Mouse (Mus musculus) heart, embryonic 10.5 days (tissue): ENCODE data around the gene Dcun1d3. TPM values are rescaled to one million over a fixed set of nuclear protein-coding genes. Genes with fewer than 3 reads are reported as not detected.

ENCODE experiments used
- DNase-seq: peaks from one replicate; pipeline ENCODE4 v3.0.0-alpha.2; 2017; ENCODE audit warnings: low spot score
- H3K27ac ChIP-seq: fragments of 300-500 bp; sonication (generic); 2 replicates; pipeline ENCODE4 v1.5.1; 2016; ENCODE audit warnings: mild to moderate bottlenecking
- H3K27me3 ChIP-seq: fragments of 300-500 bp; sonication (generic); 2 replicates; pipeline ENCODE4 v1.6.1; 2016; ENCODE audit warnings: mild to moderate bottlenecking; ENCODE audit not compliant: poor library complexity, insufficient read depth, severe bottlenecking
- H3K36me3 ChIP-seq: fragments of 300-500 bp; sonication (generic); 2 replicates; pipeline ENCODE4 v1.6.1; 2016; ENCODE audit warnings: mild to moderate bottlenecking, moderate library complexity
- H3K4me1 ChIP-seq: fragments of 300-500 bp; sonication (generic); 2 replicates; pipeline ENCODE4 v1.6.1; 2016; ENCODE audit warnings: mild to moderate bottlenecking
- H3K4me3 ChIP-seq: fragments of 300-500 bp; sonication (generic); 2 replicates; pipeline ENCODE4 v1.5.1; 2016; ENCODE audit warnings: mild to moderate bottlenecking, moderate library complexity
- H3K9me3 ChIP-seq: fragments of 300-500 bp; sonication (generic); 2 replicates; pipeline ENCODE4 v1.6.1; 2016; ENCODE audit warnings: mild to moderate bottlenecking, moderate library complexity
- WGBS: fragments of 180-500 bp; shearing (Covaris S2); methylation state at CpG from one replicate; pipeline ENCODE4 v1.1.7; 2016; 5-methylcytosine and 5-hydroxymethylcytosine counted together
- polyA plus RNA-seq: library from polyadenylated mRNA; unstranded; fragments of >200 nt; fragmentation: Nextera tagmentation; extraction: Ambion mirVana; gene quantifications from 2 replicates; pipeline ENCODE4 v1.2.1, GENCODE M21; 2016

Gene Dcun1d3
- 7.4 and 10.1 TPM in 2 replicates for polyA plus RNA-seq

- under 1% methylated on average over 63 of the region's 63 CpGs for WGBS
Observed at GRCm38 (mm10) chr7:119895639-119896512, at the start of gene Dcun1d3, which contains the start of gene Lyrm1. Gene Dcun1d3, minus strand, starts transcription at chr7:119896298. Gene Lyrm1, plus strand, starts transcription at chr7:119895861.

GRCm38 (mm10) chr7:119941569-119941968 is 45.5 kb upstream of the Dcun1d3 start:
- WGBS, result 62% methylated on average over 2 of the region's 2 CpGs
- H3K4me1 ChIP-seq, result no peaks in the 10 kb centered on the region
- DNase-seq, result no peak
- no peaks in the 10 kb centered on the region for H3K9me3 ChIP-seq
- no peak overlapping the region for H3K27ac ChIP-seq
- no peak overlapping the region for H3K4me3 ChIP-seq
- H3K27me3 ChIP-seq, result no peaks in the 10 kb centered on the region
- H3K36me3 ChIP-seq, result no peaks in the 10 kb centered on the region

More at GRCm38 (mm10) chr7:119895639-119896512, at the start of gene Dcun1d3, which contains the start of gene Lyrm1:
- Histone ChIP-seq H3K4me3 (peak within 1 kb of the TSS; percentile 80), H3K9me3 (no peaks in the 10 kb centered on the region), H3K27ac (peak within 1 kb of the TSS; percentile 96), H3K27me3 (no peaks in the 10 kb centered on the region), H3K36me3 (no peaks in the 10 kb centered on the region), H3K4me1 (peaks cover 15% of the 10 kb centered on the region; the same call in 1 of the 2 replicates)
- DNase-seq, result peak; percentile 99

- no peaks in the 10 kb centered on the region for H3K9me3 ChIP-seq
Observed at GRCm38 (mm10) chr7:119937036-119937435, 40.9 kb upstream of the Dcun1d3 start.

GRCm38 (mm10) chr7:119936321-119936720 is 40.2 kb upstream of the Dcun1d3 start:
- H3K4me3 ChIP-seq, result no peak overlapping the region
- no peaks in the 10 kb centered on the region for H3K36me3 ChIP-seq
- H3K27me3 ChIP-seq, result no peaks in the 10 kb centered on the region
- no peaks in the 10 kb centered on the region for H3K4me1 ChIP-seq
- H3K9me3 ChIP-seq, result no peaks in the 10 kb centered on the region
- H3K27ac ChIP-seq, result no peak overlapping the region
- DNase-seq, result no peak

More at GRCm38 (mm10) chr7:119937036-119937435, 40.9 kb upstream of the Dcun1d3 start:
- no peak for DNase-seq
- no peak overlapping the region for H3K27ac ChIP-seq
- H3K36me3 ChIP-seq, result no peaks in the 10 kb centered on the region
- WGBS, result 69% methylated on average over 5 of the region's 5 CpGs
- no peaks in the 10 kb centered on the region for H3K4me1 ChIP-seq
- no peaks in the 10 kb centered on the region for H3K27me3 ChIP-seq
- no peak overlapping the region for H3K4me3 ChIP-seq

- no peak for DNase-seq
- Histone ChIP-seq H3K4me1 (no peaks in the 10 kb centered on the region), H3K36me3 (no peaks in the 10 kb centered on the region), H3K9me3 (no peaks in the 10 kb centered on the region), H3K27me3 (no peaks in the 10 kb centered on the region), H3K27ac (no peak overlapping the region), H3K4me3 (no peak overlapping the region)
- 61% methylated on average over 2 of the region's 2 CpGs for WGBS
Observed at GRCm38 (mm10) chr7:119928783-119929440, 32.8 kb upstream of the Dcun1d3 start.

GRCm38 (mm10) chr7:119921054-119921453 is 25.0 kb upstream of the Dcun1d3 start:
- whole genome bisulfite sequencing, result 77% methylated on average over 4 of the region's 4 CpGs
- no peaks in the 10 kb centered on the region for H3K36me3 ChIP-seq
- H3K27me3 ChIP-seq, result no peaks in the 10 kb centered on the region
- no peak overlapping the region for H3K4me3 ChIP-seq
- no peaks in the 10 kb centered on the region for H3K9me3 ChIP-seq
- DNase-seq, result no peak
- no peaks in the 10 kb centered on the region for H3K4me1 ChIP-seq
- H3K27ac ChIP-seq, result peak overlapping the region; percentile 47; the same call in 1 of the 2 replicates

GRCm38 (mm10) chr7:119920457-119920856 is 24.4 kb upstream of the Dcun1d3 start:
- Histone ChIP-seq H3K36me3 (no peaks in the 10 kb centered on the region), H3K4me1 (no peaks in the 10 kb centered on the region), H3K4me3 (no peak overlapping the region), H3K27me3 (no peaks in the 10 kb centered on the region), H3K27ac (peak overlapping the region; percentile 47; the same call in 1 of the 2 replicates), H3K9me3 (no peaks in the 10 kb centered on the region)
- DNase-seq, result no peak
- 33% methylated on average over 2 of the region's 2 CpGs for WGBS

- 56% methylated on average over 3 of the region's 3 CpGs for WGBS
- no peak for DNase-seq
Observed at GRCm38 (mm10) chr7:119911727-119912126, 15.6 kb upstream of the Dcun1d3 start.

GRCm38 (mm10) chr7:119906523-119907215 is 10.6 kb upstream of the Dcun1d3 start:
- Histone ChIP-seq H3K36me3 (no peaks in the 10 kb centered on the region), H3K4me3 (no peak overlapping the region), H3K27ac (no peak overlapping the region), H3K27me3 (no peaks in the 10 kb centered on the region), H3K4me1 (no peaks in the 10 kb centered on the region), H3K9me3 (no peaks in the 10 kb centered on the region)
- 87% methylated on average over 3 of the region's 3 CpGs for WGBS
- no peak for DNase-seq

More at GRCm38 (mm10) chr7:119911727-119912126, 15.6 kb upstream of the Dcun1d3 start:
- Histone ChIP-seq H3K36me3 (no peaks in the 10 kb centered on the region), H3K27ac (no peak overlapping the region), H3K4me3 (no peak overlapping the region), H3K4me1 (no peaks in the 10 kb centered on the region), H3K9me3 (no peaks in the 10 kb centered on the region), H3K27me3 (no peaks in the 10 kb centered on the region)

GRCm38 (mm10) chr7:119899386-119900057 is 3.4 kb upstream of the Dcun1d3 start:
- Histone ChIP-seq H3K36me3 (no peaks in the 10 kb centered on the region), H3K27me3 (no peaks in the 10 kb centered on the region), H3K27ac (no peak overlapping the region), H3K4me3 (no peak overlapping the region), H3K4me1 (peaks cover 11% of the 10 kb centered on the region; the same call in 1 of the 2 replicates), H3K9me3 (no peaks in the 10 kb centered on the region)
- 52% methylated on average over 3 of the region's 3 CpGs for whole genome bisulfite sequencing
- DNase-seq, result no peak

- WGBS, result 31% methylated on average over 1 of the region's 1 CpGs
Observed at GRCm38 (mm10) chr7:119898247-119898856, 2.3 kb upstream of the Dcun1d3 start.

More at GRCm38 (mm10) chr7:119898247-119898856, 2.3 kb upstream of the Dcun1d3 start:
- H3K27ac ChIP-seq, result no peak overlapping the region
- peaks cover 15% of the 10 kb centered on the region; the same call in 1 of the 2 replicates for H3K4me1 ChIP-seq
- H3K4me3 ChIP-seq, result no peak overlapping the region
- no peaks in the 10 kb centered on the region for H3K36me3 ChIP-seq
- no peaks in the 10 kb centered on the region for H3K27me3 ChIP-seq
- no peak for DNase-seq
- H3K9me3 ChIP-seq, result no peaks in the 10 kb centered on the region
